Mouse (Mus musculus) thymus, adult 2 months (tissue): ENCODE measurements around the gene Macf1. TPM values are rescaled to one million over a fixed set of nuclear protein-coding genes. Genes with fewer than 3 reads are reported as not detected.
"Not testable (repeated sequence)": the region's sequence is repeated elsewhere in the genome, so short reads cannot be mapped to it uniquely, and the experiment has no call there.

Source experiments
- DNase-seq: peaks from one replicate; pipeline ENCODE4 v3.0.0; 2021
- H3K27ac ChIP-seq: fragments of 200-500 bp; 2 replicates; pipeline ENCODE4 v1.5.1; 2012; ENCODE audit warnings: low read length, control low read depth; ENCODE audit not compliant: control insufficient read depth, insufficient read depth
- H3K27me3 ChIP-seq: fragments of 200-500 bp; 2 replicates; pipeline ENCODE4 v1.6.1; 2012; ENCODE audit warnings: mild to moderate bottlenecking, low read length, moderate library complexity, mixed read lengths; ENCODE audit not compliant: control insufficient read depth, insufficient read depth
- H3K36me3 ChIP-seq: fragments of 200-500 bp; 2 replicates; pipeline ENCODE4 v1.6.1; 2012; ENCODE audit warnings: mild to moderate bottlenecking, low read length, moderate library complexity; ENCODE audit not compliant: control insufficient read depth, insufficient read depth
- H3K4me1 ChIP-seq: fragments of 200-500 bp; replicated peaks from 2 replicates; pipeline ENCODE4 v1.6.1; 2012; ENCODE audit warnings: low read length; ENCODE audit not compliant: control insufficient read depth, insufficient read depth
- H3K4me3 ChIP-seq: fragments of 200-500 bp; 2 replicates; pipeline ENCODE4 v1.5.1; 2012; ENCODE audit warnings: mild to moderate bottlenecking, low read length, control low read depth, moderate library complexity; ENCODE audit not compliant: control insufficient read depth, insufficient read depth
- CTCF ChIP-seq: fragments of 200-500 bp; IDR thresholded peaks from 2 replicates; pipeline ENCODE4 v1.5.1; 2012; ENCODE audit warnings: mild to moderate bottlenecking, control low read depth, low read length, moderate library complexity, borderline replicate concordance; ENCODE audit not compliant: control insufficient read depth, poor library complexity, insufficient read depth; ENCODE audit errors: extremely low read depth
- POLR2A ChIP-seq: fragments of 200-500 bp; IDR thresholded peaks from 2 replicates; pipeline ENCODE4 v1.6.1; 2012; ENCODE audit warnings: mild to moderate bottlenecking, low read length, control low read depth, moderate library complexity; ENCODE audit not compliant: control insufficient read depth, poor library complexity, insufficient read depth; ENCODE audit errors: extremely low read depth
- WGBS: fragments of 180-500 bp; shearing (Covaris S2); methylation state at CpG from one replicate; pipeline ENCODE4 v1.1.7; 2018; 5-methylcytosine and 5-hydroxymethylcytosine counted together
- polyA plus RNA-seq: library from polyadenylated mRNA; depleted of rRNA; stranded (reverse); fragments of >200 nt; gene quantifications from 2 replicates; pipeline ENCODE4 v1.2.3, GENCODE M21; 2012; rRNA removed

The Macf1 gene
- polyA plus RNA-seq, 1 experiment, result 121 TPM

DNA sequence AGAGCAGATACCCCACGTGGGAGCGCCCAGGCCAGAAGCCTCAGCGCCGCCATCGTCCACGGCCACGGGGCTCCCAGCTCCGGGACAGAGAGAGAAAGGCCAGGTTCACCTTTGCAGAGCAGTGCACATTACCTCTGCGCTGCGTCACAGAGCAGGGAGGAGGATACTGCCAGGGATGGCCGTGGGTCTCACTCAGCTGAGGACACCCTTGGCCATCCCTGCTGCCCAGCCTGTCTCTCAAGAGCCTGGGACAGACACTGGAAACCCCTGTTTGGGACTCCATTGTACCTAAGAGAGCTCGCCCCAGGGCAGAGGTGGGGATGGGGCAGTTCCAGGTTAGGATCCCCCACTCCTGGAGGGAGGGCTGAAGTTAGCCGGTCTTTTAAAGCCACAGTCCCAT lies 360.6 kb downstream of the Macf1 start, which contains the start of gene Oxct2a:
Gene Oxct2a, minus strand, starts transcription at position 101 of the 400 bp plus-strand sequence.
- Histone ChIP-seq H3K27ac (no peak within 1 kb of the TSS), H3K4me3 (no peak within 1 kb of the TSS), H3K27me3 (no peaks in the 10 kb centered on the region), H3K4me1 (no peaks in the 10 kb centered on the region), H3K36me3 (no peaks in the 10 kb centered on the region)
- 46% methylated on average over 10 of the region's 13 CpGs for WGBS
- DNase-seq, result no peak
- TF ChIP-seq CTCF (no peak), POLR2A (no peak)

DNA sequence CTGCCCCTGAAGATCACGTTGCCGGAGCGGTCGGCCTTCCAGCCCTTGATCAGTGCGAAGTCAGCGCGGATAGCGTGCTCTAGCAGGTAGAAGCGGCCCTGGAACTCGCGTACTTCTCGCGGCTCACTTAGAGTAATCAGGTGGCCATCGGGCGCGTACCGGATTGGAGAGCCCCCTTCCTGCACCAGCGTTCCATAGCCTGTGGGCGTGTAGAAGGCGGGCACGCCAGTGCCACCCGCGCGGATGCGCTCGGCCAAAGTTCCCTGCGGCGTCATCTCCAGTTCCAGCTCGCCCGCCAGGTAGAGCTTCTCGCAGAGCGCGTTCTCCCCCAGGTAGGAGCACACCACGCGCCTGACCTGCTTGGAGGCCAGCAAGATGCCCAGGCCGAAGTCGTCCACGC lies 361.2 kb downstream of the Macf1 start:
- not testable (repeated sequence) for H3K4me1 ChIP-seq, H3K36me3 ChIP-seq, H3K27me3 ChIP-seq, H3K4me3 ChIP-seq, H3K27ac ChIP-seq, DNase-seq
- WGBS, result 27% methylated on average over 29 of the region's 38 CpGs

GRCm38 (mm10) chr4:123314497-123314896 lies 369.7 kb downstream of the Macf1 start:
- H3K36me3 ChIP-seq, result no peaks in the 10 kb centered on the region
- H3K4me3 ChIP-seq, result no peak overlapping the region
- H3K27me3 ChIP-seq, result no peaks in the 10 kb centered on the region
- H3K4me1 ChIP-seq, result no peaks in the 10 kb centered on the region
- no peak overlapping the region for H3K27ac ChIP-seq
- 90% methylated on average over 3 of the region's 3 CpGs for WGBS
- DNase-seq, result no peak
- TF ChIP-seq CTCF, result no peak
- no peak for TF ChIP-seq POLR2A

GRCm38 (mm10) chr4:123313010-123313409 lies 371.1 kb downstream of the Macf1 start:
- DNase-seq, result no peak
- no peaks in the 10 kb centered on the region for H3K4me1 ChIP-seq
- TF ChIP-seq CTCF (no peak), POLR2A (no peak)
- H3K27me3 ChIP-seq, result no peaks in the 10 kb centered on the region
- no peak overlapping the region for H3K4me3 ChIP-seq
- no peaks in the 10 kb centered on the region for H3K36me3 ChIP-seq
- no peak overlapping the region for H3K27ac ChIP-seq
- 29% methylated on average over 6 of the region's 6 CpGs for WGBS

GRCm38 (mm10) chr4:123311845-123312244 lies 372.3 kb downstream of the Macf1 start:
- no peak overlapping the region for H3K27ac ChIP-seq
- no peaks in the 10 kb centered on the region for H3K27me3 ChIP-seq
- no peak for DNase-seq
- H3K36me3 ChIP-seq, result no peaks in the 10 kb centered on the region
- no peak overlapping the region for H3K4me3 ChIP-seq
- 90% methylated on average over 7 of the region's 7 CpGs for WGBS
- no peaks in the 10 kb centered on the region for H3K4me1 ChIP-seq
- TF ChIP-seq CTCF, result no peak
- TF ChIP-seq POLR2A, result no peak

DNA sequence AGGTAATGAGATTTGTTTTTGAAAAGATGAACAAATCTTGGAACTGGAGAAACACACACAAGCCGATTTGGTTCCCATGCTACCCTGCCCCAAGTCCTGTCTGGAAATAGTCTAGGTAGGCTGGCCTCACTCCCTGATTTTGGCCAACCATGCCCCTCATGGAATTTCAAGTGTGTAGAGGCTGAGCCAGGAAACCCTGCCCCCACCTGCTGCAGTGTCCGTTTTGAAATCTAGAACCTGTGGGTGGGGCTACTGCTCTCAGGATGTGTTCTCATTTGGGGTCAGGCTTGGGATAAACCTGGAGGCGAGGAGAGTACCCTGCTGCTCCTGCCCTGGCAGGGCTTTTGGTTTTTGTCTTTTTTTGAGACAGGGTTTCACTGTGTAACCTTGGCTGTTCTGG lies 375.9 kb downstream of the Macf1 start:
- H3K27ac ChIP-seq, result no peak overlapping the region
- WGBS, result 68% methylated on average over 3 of the region's 3 CpGs
- DNase-seq, result no peak
- no peak for TF ChIP-seq CTCF
- no peaks in the 10 kb centered on the region for H3K36me3 ChIP-seq
- no peaks in the 10 kb centered on the region for H3K27me3 ChIP-seq
- H3K4me3 ChIP-seq, result no peak overlapping the region
- H3K4me1 ChIP-seq, result peaks cover 4% of the 10 kb centered on the region; the same call in 1 of the 2 replicates

DNA sequence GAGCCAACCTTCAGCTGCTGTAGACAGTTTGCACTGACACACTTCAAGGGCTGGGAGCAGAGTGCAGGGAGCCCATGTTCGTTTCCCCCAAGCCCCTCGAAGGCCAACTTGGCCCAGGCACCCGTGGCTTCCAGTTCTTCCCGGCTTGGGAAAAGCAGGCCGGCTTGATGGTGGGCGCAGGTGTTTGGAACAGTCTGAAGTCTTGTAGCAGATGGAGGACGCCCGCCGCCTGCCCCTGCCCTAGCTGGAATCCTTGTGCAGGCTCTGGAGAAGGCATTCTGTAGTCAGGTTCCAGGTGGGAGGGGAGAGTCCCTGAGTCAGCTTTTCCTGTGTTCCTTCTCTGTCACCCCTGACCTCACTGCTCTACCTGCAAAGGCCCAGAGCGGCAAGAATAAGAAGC lies 377.2 kb downstream of the Macf1 start:
- DNase-seq, result no peak
- no peaks in the 10 kb centered on the region for H3K27me3 ChIP-seq
- no peak overlapping the region for H3K27ac ChIP-seq
- no peak overlapping the region for H3K4me3 ChIP-seq
- TF ChIP-seq CTCF, result no peak
- TF ChIP-seq POLR2A, result no peak
- peaks cover 4% of the 10 kb centered on the region; the same call in 1 of the 2 replicates for H3K4me1 ChIP-seq
- 74% methylated on average over 10 of the region's 10 CpGs for WGBS
- H3K36me3 ChIP-seq, result peaks cover 4% of the 10 kb centered on the region; the same call in 1 of the 2 replicates

DNA sequence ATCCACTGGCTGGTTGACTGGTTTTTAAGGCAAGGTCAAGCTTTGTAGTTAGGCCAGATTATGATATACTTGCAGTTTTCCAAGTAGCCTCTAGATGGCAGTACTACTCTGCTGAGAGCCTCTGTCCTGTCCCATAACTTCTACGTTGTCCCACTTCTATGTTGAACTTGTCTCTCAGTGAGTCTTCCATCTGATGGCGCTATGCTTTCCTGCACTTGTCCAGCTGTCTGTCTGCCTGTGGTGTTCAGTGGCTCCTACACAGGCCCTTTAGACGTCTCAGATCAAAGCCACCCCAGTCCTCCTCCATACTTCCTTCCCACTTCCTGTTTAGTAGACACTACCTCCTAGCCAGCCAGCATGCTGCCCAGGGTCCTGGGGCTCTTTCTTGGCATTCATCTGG lies 378.4 kb downstream of the Macf1 start:
- Histone ChIP-seq H3K27ac (no peak overlapping the region), H3K36me3 (peaks cover 4% of the 10 kb centered on the region; the same call in 1 of the 2 replicates), H3K4me3 (no peak overlapping the region), H3K27me3 (no peaks in the 10 kb centered on the region), H3K4me1 (peaks cover 4% of the 10 kb centered on the region; the same call in 1 of the 2 replicates)
- DNase-seq, result peak; percentile 19
- TF ChIP-seq CTCF, result no peak
- no peak for TF ChIP-seq POLR2A
- 4% methylated on average over 3 of the region's 3 CpGs for WGBS

Other genes with a start within 250 kb of the Macf1 start
- gene Ndufs5, start 33.8 kb upstream of the Macf1 start, polyA plus RNA-seq, result 41.9 and 44.2 TPM in 2 replicates
- gene Akirin1, start 66.0 kb upstream of the Macf1 start, polyA plus RNA-seq, result 56.4 and 71.7 TPM in 2 replicates
- gene Rhbdl2, start 103.5 kb upstream of the Macf1 start, polyA plus RNA-seq, result 3.3 and 4.3 TPM in 2 replicates
- 0.09 TPM in 1 of 2 replicates, not detected in the other for gene 4933427I04Rik, start 175.3 kb upstream of the Macf1 start, polyA plus RNA-seq
- gene Mycbp, start 220.5 kb upstream of the Macf1 start, polyA plus RNA-seq, result 17.1 and 21.0 TPM in 2 replicates
- 44.6 and 46.2 TPM in 2 replicates for gene Rragc, start 233.1 kb upstream of the Macf1 start, polyA plus RNA-seq
- gene 4930535I16Rik, start 233.7 kb upstream of the Macf1 start, polyA plus RNA-seq, result 0.26 TPM in 1 of 2 replicates, not detected in the other